Mouse (Mus musculus): ENCODE data around the gene Xkr8.

DNA sequence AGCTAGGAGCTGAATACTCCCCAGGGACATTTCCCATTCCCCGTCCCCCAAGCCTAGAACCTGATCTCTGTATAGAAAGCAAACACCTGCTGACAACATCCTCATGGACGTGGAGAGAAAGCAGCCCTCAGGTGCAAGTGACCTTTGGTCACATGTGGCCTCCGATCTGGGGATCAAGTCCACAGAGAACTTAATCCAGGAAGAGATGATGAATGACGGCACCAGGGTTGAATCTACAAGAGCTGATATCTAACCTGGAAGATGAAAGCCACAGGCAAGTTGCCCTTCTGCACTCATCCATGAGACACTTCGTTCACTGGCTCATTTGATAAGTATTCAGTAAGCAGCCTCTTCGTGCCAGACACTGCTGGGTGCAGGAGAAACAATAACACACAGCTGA is 30.3 kb upstream of the Xkr8 start:
- no peak for TF ChIP-seq POLR2A (IDR thresholded peaks at IDR 0.05; ENCODE audit: insufficient read depth, low read depth, low read length)
- no peak for TF ChIP-seq CTCF (IDR thresholded peaks at IDR 0.05; ENCODE audit: insufficient read depth, low read depth, low read length)
